Mouse (Mus musculus): ENCODE measurements around the gene Zcchc24.

The Zcchc24 gene

GRCm38 (mm10) chr14:25788201-25788600 lies 19.4 kb upstream of the Zcchc24 start:
- H3K4me1 ChIP-seq (replicated peaks; ENCODE audit: low read depth, low read length), result peaks cover 5% of the 10 kb centered on the region
- peaks cover 8% of the 10 kb centered on the region for H3K27me3 ChIP-seq (ENCODE audit: insufficient read depth, low read length)

DNA sequence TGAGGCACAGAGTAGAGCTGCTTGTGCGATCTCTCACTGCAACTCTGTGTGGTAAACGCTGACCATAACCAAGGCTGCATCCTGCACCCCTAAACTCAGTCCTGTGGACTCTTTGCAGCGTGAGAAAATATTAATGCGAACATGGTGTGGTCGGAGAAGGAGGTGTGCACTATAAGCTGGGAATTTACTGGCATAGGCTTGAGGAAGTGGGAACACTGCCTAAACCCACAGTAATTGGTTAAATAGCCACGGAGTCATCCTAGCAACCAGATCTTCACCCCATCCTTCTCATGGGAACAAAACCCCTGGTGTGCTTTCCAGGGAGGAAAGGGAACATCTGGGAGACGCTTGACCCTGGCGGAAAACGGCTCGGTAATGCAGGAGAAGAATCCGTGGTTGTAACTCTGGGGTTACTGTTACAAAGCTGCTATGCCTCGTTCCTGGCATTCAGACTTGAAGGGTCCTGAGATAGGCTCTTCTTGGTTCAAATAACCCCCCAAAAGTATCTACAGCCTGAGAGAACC lies 18.6 kb upstream of the Zcchc24 start:
- Histone ChIP-seq H3K36me3 (ENCODE audit: insufficient read depth, low read length) (no peaks in the 10 kb centered on the region), H3K9me3 (ENCODE audit: low read length) (no peaks in the 10 kb centered on the region), H3K27me3 (ENCODE audit: insufficient read depth, low read length) (peaks cover 15% of the 10 kb centered on the region), H3K4me3 (replicated peaks; ENCODE audit: low read length) (no peak overlapping the region), H3K4me1 (replicated peaks; ENCODE audit: low read depth, low read length) (peaks cover 5% of the 10 kb centered on the region)
- TF ChIP-seq NANOG (IDR thresholded peaks at IDR 0.05; ENCODE audit: borderline replicate concordance, low read length), result no peak
- no peak for TF ChIP-seq CTCF (conservative IDR thresholded peaks at IDR 0.05; ENCODE audit: low read length)
- TF ChIP-seq POU5F1 (IDR thresholded peaks at IDR 0.05; ENCODE audit: borderline replicate concordance, low read length), result no peak

More at GRCm38 (mm10) chr14:25788201-25788600, 19.4 kb upstream of the Zcchc24 start:
- TF ChIP-seq NANOG (IDR thresholded peaks at IDR 0.05; ENCODE audit: borderline replicate concordance, low read length) (no peak), CTCF (conservative IDR thresholded peaks at IDR 0.05; ENCODE audit: low read length) (no peak), POU5F1 (IDR thresholded peaks at IDR 0.05; ENCODE audit: borderline replicate concordance, low read length) (no peak)
- Histone ChIP-seq H3K9me3 (ENCODE audit: low read length) (no peaks in the 10 kb centered on the region), H3K4me3 (replicated peaks; ENCODE audit: low read length) (no peak overlapping the region), H3K36me3 (ENCODE audit: insufficient read depth, low read length) (no peaks in the 10 kb centered on the region)

- Histone ChIP-seq H3K9me3 (ENCODE audit: low read length) (no peaks in the 10 kb centered on the region), H3K36me3 (ENCODE audit: insufficient read depth, low read length) (no peaks in the 10 kb centered on the region), H3K27me3 (ENCODE audit: insufficient read depth, low read length) (peaks cover 20% of the 10 kb centered on the region), H3K4me3 (replicated peaks; ENCODE audit: low read length) (no peak overlapping the region), H3K4me1 (replicated peaks; ENCODE audit: low read depth, low read length) (peaks cover 5% of the 10 kb centered on the region)
- TF ChIP-seq NANOG (IDR thresholded peaks at IDR 0.05; ENCODE audit: borderline replicate concordance, low read length), result no peak
Observed at GRCm38 (mm10) chr14:25786959-25787358, 18.1 kb upstream of the Zcchc24 start.

DNA sequence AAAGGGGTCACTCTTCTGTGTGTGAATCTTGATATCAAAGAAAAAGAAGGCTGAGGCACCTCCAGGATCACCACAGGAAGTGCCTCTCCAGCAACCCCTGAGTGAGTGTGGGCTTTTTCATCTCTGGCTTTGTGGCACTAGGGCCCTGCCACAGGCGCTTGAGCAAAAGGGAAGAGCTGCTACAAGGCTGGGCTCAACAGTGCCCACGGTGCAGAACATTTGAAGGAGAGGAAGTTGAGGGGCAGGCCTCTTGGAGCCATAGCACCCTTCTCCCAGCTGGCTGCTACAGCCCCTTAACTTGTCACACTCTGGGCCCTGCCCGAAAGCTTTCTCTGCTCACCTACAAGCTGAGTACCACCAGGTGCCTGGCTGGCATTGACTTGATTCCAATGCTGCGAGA lies 16.4 kb upstream of the Zcchc24 start:
- no peaks in the 10 kb centered on the region for H3K9me3 ChIP-seq (ENCODE audit: low read length)
- H3K27me3 ChIP-seq (ENCODE audit: insufficient read depth, low read length), result peaks cover 29% of the 10 kb centered on the region
- no peaks in the 10 kb centered on the region for H3K36me3 ChIP-seq (ENCODE audit: insufficient read depth, low read length)
- H3K4me3 ChIP-seq (replicated peaks; ENCODE audit: low read length), result no peak overlapping the region
- peaks cover 5% of the 10 kb centered on the region for H3K4me1 ChIP-seq (replicated peaks; ENCODE audit: low read depth, low read length)
- TF ChIP-seq POU5F1 (IDR thresholded peaks at IDR 0.05; ENCODE audit: borderline replicate concordance, low read length), result no peak
- TF ChIP-seq CTCF (conservative IDR thresholded peaks at IDR 0.05; ENCODE audit: low read length), result no peak
- TF ChIP-seq NANOG (IDR thresholded peaks at IDR 0.05; ENCODE audit: borderline replicate concordance, low read length), result no peak

- H3K4me1 ChIP-seq (replicated peaks; ENCODE audit: low read depth, low read length), result peaks cover 5% of the 10 kb centered on the region
Observed at GRCm38 (mm10) chr14:25783220-25783619, 14.4 kb upstream of the Zcchc24 start.

DNA sequence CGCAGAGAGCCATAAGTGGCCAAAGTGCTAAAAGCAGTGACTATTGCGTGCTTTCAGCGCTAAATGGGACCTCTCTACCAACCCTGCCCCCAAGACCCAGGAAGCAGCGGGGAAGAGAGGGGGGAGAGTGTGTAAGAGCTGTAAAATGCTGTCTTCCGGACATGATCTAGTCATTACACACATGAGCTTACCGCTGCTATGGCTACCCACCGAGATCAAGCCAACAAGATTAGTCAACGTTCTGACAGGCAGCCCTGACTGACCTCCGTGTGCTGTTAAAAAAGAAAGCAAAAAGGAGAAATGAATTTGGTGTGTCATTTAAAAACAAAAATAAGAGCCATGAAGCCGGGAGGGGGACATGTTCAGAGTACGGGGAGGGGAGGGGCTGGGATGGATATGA lies 11.8 kb upstream of the Zcchc24 start:
- Histone ChIP-seq H3K36me3 (ENCODE audit: insufficient read depth, low read length) (no peaks in the 10 kb centered on the region), H3K9me3 (ENCODE audit: low read length) (no peaks in the 10 kb centered on the region), H3K4me3 (replicated peaks; ENCODE audit: low read length) (no peak overlapping the region), H3K4me1 (replicated peaks; ENCODE audit: low read depth, low read length) (peaks cover 3% of the 10 kb centered on the region), H3K27me3 (ENCODE audit: insufficient read depth, low read length) (peaks cover 33% of the 10 kb centered on the region)
- TF ChIP-seq NANOG (IDR thresholded peaks at IDR 0.05; ENCODE audit: borderline replicate concordance, low read length), result no peak
- TF ChIP-seq CTCF (conservative IDR thresholded peaks at IDR 0.05; ENCODE audit: low read length), result no peak

More at GRCm38 (mm10) chr14:25783220-25783619, 14.4 kb upstream of the Zcchc24 start:
- TF ChIP-seq NANOG (IDR thresholded peaks at IDR 0.05; ENCODE audit: borderline replicate concordance, low read length) (no peak), CTCF (conservative IDR thresholded peaks at IDR 0.05; ENCODE audit: low read length) (no peak), POU5F1 (IDR thresholded peaks at IDR 0.05; ENCODE audit: borderline replicate concordance, low read length) (no peak)
- Histone ChIP-seq H3K27me3 (ENCODE audit: insufficient read depth, low read length) (peaks cover 29% of the 10 kb centered on the region), H3K36me3 (ENCODE audit: insufficient read depth, low read length) (no peaks in the 10 kb centered on the region), H3K4me3 (replicated peaks; ENCODE audit: low read length) (no peak overlapping the region), H3K9me3 (ENCODE audit: low read length) (no peaks in the 10 kb centered on the region)

DNA sequence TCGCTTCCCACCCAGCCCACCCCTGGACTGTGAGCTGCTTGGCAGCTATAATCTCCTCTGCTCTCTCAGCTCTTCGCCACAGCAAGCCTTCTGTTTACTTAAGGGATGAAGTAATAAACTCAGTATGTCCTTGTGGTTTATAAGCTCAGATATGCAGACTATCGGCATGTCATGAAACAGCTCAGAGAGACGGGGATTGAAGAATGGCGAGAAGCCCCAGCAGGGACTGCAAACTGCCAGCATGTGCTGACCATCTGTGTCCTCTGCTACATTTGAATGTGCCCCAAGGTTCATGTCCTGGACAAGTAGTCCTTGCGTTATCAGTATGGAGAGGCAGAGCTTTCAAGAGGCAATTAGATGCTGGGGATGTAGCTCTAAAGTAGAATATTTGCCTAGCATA lies 7.5 kb upstream of the Zcchc24 start:
- Histone ChIP-seq H3K4me3 (replicated peaks; ENCODE audit: low read length) (no peak overlapping the region), H3K36me3 (ENCODE audit: insufficient read depth, low read length) (no peaks in the 10 kb centered on the region), H3K27me3 (ENCODE audit: insufficient read depth, low read length) (peaks cover 38% of the 10 kb centered on the region), H3K9me3 (ENCODE audit: low read length) (no peaks in the 10 kb centered on the region), H3K4me1 (replicated peaks; ENCODE audit: low read depth, low read length) (peaks cover 13% of the 10 kb centered on the region)
- TF ChIP-seq CTCF (conservative IDR thresholded peaks at IDR 0.05; ENCODE audit: low read length) (no peak), NANOG (IDR thresholded peaks at IDR 0.05; ENCODE audit: borderline replicate concordance, low read length) (no peak), POU5F1 (IDR thresholded peaks at IDR 0.05; ENCODE audit: borderline replicate concordance, low read length) (no peak)

DNA sequence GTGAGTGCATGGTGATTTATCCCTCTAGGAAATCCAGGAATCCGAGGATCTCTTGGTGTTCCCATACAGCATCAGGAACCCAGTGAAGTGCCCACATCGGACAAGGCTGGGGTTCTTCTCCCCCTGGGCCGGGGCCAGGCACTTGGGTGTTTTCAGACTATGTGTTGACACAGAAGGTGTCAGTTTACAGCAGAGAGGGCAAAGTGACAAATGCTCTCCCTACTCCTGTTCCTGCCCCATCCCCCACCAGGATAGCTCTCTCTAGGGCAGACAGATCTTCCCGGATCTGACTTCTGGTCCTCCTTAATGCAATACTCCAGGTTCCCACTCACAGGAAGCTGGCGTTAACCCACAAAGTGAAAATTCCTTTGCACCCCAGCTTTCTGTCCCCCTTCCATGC lies 5.3 kb upstream of the Zcchc24 start:
- no peaks in the 10 kb centered on the region for H3K9me3 ChIP-seq (ENCODE audit: low read length)
- no peak for TF ChIP-seq POU5F1 (IDR thresholded peaks at IDR 0.05; ENCODE audit: borderline replicate concordance, low read length)
- no peak for TF ChIP-seq CTCF (conservative IDR thresholded peaks at IDR 0.05; ENCODE audit: low read length)
- no peak for TF ChIP-seq NANOG (IDR thresholded peaks at IDR 0.05; ENCODE audit: borderline replicate concordance, low read length)
- H3K36me3 ChIP-seq (ENCODE audit: insufficient read depth, low read length), result no peaks in the 10 kb centered on the region
- peaks cover 29% of the 10 kb centered on the region for H3K4me1 ChIP-seq (replicated peaks; ENCODE audit: low read depth, low read length)
- no peak overlapping the region for H3K4me3 ChIP-seq (replicated peaks; ENCODE audit: low read length)
- H3K27me3 ChIP-seq (ENCODE audit: insufficient read depth, low read length), result peaks cover 30% of the 10 kb centered on the region

DNA sequence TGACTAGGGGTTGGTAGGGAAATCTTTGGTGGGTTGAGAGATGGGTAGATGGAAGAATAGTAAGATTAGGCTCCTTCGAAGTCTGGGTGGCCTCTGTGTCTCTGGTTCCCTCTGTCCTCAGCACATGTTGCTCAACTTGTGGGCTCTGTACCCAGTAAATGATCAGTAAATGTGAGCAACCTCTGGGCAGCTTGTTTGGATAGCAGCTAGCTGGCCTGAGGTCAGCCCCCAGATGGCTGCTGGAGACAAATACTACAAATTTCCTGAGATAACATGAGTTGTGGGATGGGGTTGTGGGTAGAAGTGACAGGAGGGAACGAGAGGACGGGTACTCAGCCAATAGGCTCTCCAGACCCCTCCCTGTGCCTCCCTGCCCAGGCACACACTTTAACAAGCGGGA lies 4.2 kb upstream of the Zcchc24 start:
- TF ChIP-seq POU5F1 (IDR thresholded peaks at IDR 0.05; ENCODE audit: borderline replicate concordance, low read length) (no peak), NANOG (IDR thresholded peaks at IDR 0.05; ENCODE audit: borderline replicate concordance, low read length) (no peak), CTCF (conservative IDR thresholded peaks at IDR 0.05; ENCODE audit: low read length) (no peak)
- H3K27me3 ChIP-seq (ENCODE audit: insufficient read depth, low read length), result peaks cover 30% of the 10 kb centered on the region
- H3K9me3 ChIP-seq (ENCODE audit: low read length), result no peaks in the 10 kb centered on the region
- H3K36me3 ChIP-seq (ENCODE audit: insufficient read depth, low read length), result no peaks in the 10 kb centered on the region
- H3K4me1 ChIP-seq (replicated peaks; ENCODE audit: low read depth, low read length), result peaks cover 30% of the 10 kb centered on the region
- H3K4me3 ChIP-seq (replicated peaks; ENCODE audit: low read length), result no peak overlapping the region

Measured in E14TG2a.4 (cell line).